Mouse (Mus musculus) liver, embryonic 14.5 days (tissue): ENCODE results near the gene Rcbtb1. TPM values are rescaled to one million over a fixed set of nuclear protein-coding genes. Genes with fewer than 3 reads are reported as not detected.

ENCODE experiments used
- ATAC-seq: fragments of 200-750 bp; cut with Nextera tagmentation; 2 replicates; pipeline ENCODE4 v1.8.0; 2017; ENCODE audit warnings: moderate number of reproducible peaks, mild to moderate bottlenecking, moderate library complexity; ENCODE audit not compliant: insufficient read depth
- DNase-seq, 3 experiments: peaks; one replicate each; pipeline ENCODE4 v3.0.0-alpha.2; 2012 to 2013; ENCODE audit warnings: low read depth in 3 of 3, low spot score in 3 of 3
- H3K27ac ChIP-seq: fragments of 300-500 bp; sonication (generic); 2 replicates; pipeline ENCODE4 v1.5.1; 2014; ENCODE audit warnings: moderate library complexity, mild to moderate bottlenecking, control low read depth, inconsistent platforms
- H3K27me3 ChIP-seq: fragments of 300-500 bp; sonication (generic); 2 replicates; pipeline ENCODE4 v1.6.1; 2014; ENCODE audit warnings: mild to moderate bottlenecking, low read length, moderate library complexity; ENCODE audit not compliant: control insufficient read depth, insufficient read depth
- H3K36me3 ChIP-seq: fragments of 300-500 bp; sonication (generic); replicated peaks from 2 replicates; pipeline ENCODE4 v1.6.1; 2014; ENCODE audit warnings: low read depth; ENCODE audit not compliant: control insufficient read depth, insufficient read depth
- H3K4me1 ChIP-seq, 2 experiments: fragments of 200-500 bp in 1 of 2; fragments of 300-500 bp in 1 of 2; sonication (generic) in 1 of 2; replicated peaks; 2 replicates each; pipeline ENCODE4 v1.6.1; 2012 to 2014; ENCODE audit warnings: antibody characterized with exemption in 1 of 2, inconsistent platforms in 1 of 2, low read length in 1 of 2; ENCODE audit not compliant: control insufficient read depth in 2 of 2, insufficient read depth in 2 of 2
- H3K4me2 ChIP-seq: fragments of 300-500 bp; sonication (generic); 2 replicates; pipeline ENCODE4 v1.6.1; 2014; ENCODE audit warnings: low read depth, mild to moderate bottlenecking, control low read depth, moderate library complexity
- H3K4me3 ChIP-seq, 2 experiments: fragments of 200-500 bp in 1 of 2; fragments of 300-500 bp in 1 of 2; sonication (generic) in 1 of 2; 2 replicates each; pipeline ENCODE4 v1.5.1; 2012 to 2014; ENCODE audit warnings: low read depth in 2 of 2, low read length in 2 of 2, mild to moderate bottlenecking in 2 of 2, control low read depth in 1 of 2, inconsistent platforms in 1 of 2, moderate library complexity in 1 of 2; ENCODE audit not compliant: insufficient read depth in 1 of 2
- H3K9ac ChIP-seq: fragments of 300-500 bp; sonication (generic); replicated peaks from 2 replicates; pipeline ENCODE4 v1.6.1; 2014; ENCODE audit warnings: mild to moderate bottlenecking, control low read depth, moderate library complexity
- H3K9me3 ChIP-seq: fragments of 300-500 bp; sonication (generic); 2 replicates; pipeline ENCODE4 v1.6.1; 2016; ENCODE audit warnings: low read length, mixed read lengths; ENCODE audit not compliant: control insufficient read depth
- CTCF ChIP-seq: IDR thresholded peaks from 2 replicates; pipeline ENCODE4 v1.5.1; 2016; ENCODE audit warnings: antibody characterized with exemption, low read depth, control low read depth
- EP300 ChIP-seq: IDR thresholded peaks from 2 replicates; pipeline ENCODE4 v1.6.1; 2016; ENCODE audit warnings: antibody characterized with exemption, low read depth
- WGBS: fragments of 180-500 bp; shearing (Covaris S2); extraction: QIAGEN DNeasy Blood & Tissue Kit; methylation state at CpG from one replicate; pipeline ENCODE4 v1.1.7; 2014; ENCODE audit not compliant: insufficient replicate concordance; 5-methylcytosine and 5-hydroxymethylcytosine counted together
- polyA plus RNA-seq, 2 experiments: library from polyadenylated mRNA; depleted of rRNA in 1 of 2; stranded (reverse) in 1 of 2; unstranded in 1 of 2; fragments of >200 nt; fragmentation: Nextera tagmentation in 1 of 2; extraction: Ambion mirVana in 1 of 2; gene quantifications; 2 replicates each; pipeline versions ENCODE4 v1.2.1 to v1.2.3; 2012 to 2014

Rcbtb1 gene
- polyA plus RNA-seq, 2 experiments, result 11.2 to 13.5 TPM

GRCm38 (mm10) chr14:59182732-59183131 is 18.3 kb upstream of the Rcbtb1 start:
- Histone ChIP-seq H3K36me3 (no peaks in the 10 kb centered on the region), H3K9me3 (no peaks in the 10 kb centered on the region), H3K4me3 (no peak overlapping the region), H3K4me2 (no peak overlapping the region), H3K4me1 (no peaks in the 10 kb centered on the region; a peak in 1 of 4 replicates), H3K9ac (no peak overlapping the region), H3K27ac (no peak overlapping the region), H3K27me3 (no peaks in the 10 kb centered on the region)
- no peak for DNase-seq
- no peak for TF ChIP-seq EP300
- TF ChIP-seq CTCF, result no peak
- WGBS, result 35% methylated on average over 2 of the region's 2 CpGs
- no peak for ATAC-seq

DNA sequence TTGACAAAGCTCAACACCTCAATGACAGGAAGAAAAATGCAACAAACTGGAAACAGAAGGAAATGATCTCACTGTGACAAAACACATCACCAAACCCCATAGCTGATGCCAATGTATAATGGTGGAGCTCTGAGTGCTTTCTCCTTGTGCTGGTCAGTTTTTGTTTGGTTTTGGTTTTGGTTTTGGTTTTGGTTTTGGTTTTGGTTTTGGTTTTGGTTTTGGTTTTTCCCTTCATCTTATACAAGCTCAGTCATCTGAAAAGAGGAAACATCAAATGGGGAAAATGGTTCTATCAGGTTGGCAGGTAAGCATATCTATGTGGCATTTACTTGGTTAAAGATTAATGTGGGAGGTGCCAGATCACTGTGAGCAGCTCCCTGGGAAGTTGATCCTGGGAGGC is 15.5 kb upstream of the Rcbtb1 start:
- no peak overlapping the region for H3K9ac ChIP-seq
- TF ChIP-seq CTCF (no peak), EP300 (no peak)
- no peaks in the 10 kb centered on the region for H3K36me3 ChIP-seq
- no peak for ATAC-seq
- no peak overlapping the region for H3K27ac ChIP-seq
- no peaks in the 10 kb centered on the region for H3K9me3 ChIP-seq
- no peak overlapping the region for H3K4me3 ChIP-seq
- H3K27me3 ChIP-seq, result no peaks in the 10 kb centered on the region
- no peak for DNase-seq
- no peak overlapping the region for H3K4me2 ChIP-seq
- no peaks in the 10 kb centered on the region; a peak in 1 of 4 replicates for H3K4me1 ChIP-seq

DNA sequence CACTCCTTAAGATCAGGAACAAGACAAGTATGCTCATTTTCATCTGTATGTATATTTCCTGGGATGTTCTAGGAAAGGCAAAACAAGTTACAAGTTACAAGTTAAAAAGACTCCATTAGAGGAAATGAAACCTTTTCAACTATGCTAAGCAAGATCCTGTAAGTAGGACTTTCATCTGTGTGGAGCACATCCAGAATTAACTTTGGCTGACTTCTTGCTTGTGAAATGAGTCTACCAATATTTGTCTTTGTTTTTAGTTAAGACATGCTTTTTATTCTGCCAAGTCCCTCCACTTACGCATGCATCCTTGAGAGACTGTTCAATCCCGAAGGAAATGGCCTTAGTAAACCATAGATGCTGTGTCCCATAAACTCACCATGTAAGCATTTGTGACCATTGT is 14.9 kb upstream of the Rcbtb1 start:
- H3K4me3 ChIP-seq, result no peak overlapping the region
- H3K36me3 ChIP-seq, result no peaks in the 10 kb centered on the region
- WGBS, result 57% methylated on average over 2 of the region's 2 CpGs
- H3K9ac ChIP-seq, result no peak overlapping the region
- no peak for TF ChIP-seq EP300
- no peak for TF ChIP-seq CTCF
- DNase-seq (no peak), ATAC-seq (no peak)
- H3K9me3 ChIP-seq, result no peaks in the 10 kb centered on the region
- no peaks in the 10 kb centered on the region for H3K27me3 ChIP-seq
- no peak overlapping the region for H3K27ac ChIP-seq
- no peaks in the 10 kb centered on the region; a peak in 1 of 4 replicates for H3K4me1 ChIP-seq
- H3K4me2 ChIP-seq, result no peak overlapping the region

DNA sequence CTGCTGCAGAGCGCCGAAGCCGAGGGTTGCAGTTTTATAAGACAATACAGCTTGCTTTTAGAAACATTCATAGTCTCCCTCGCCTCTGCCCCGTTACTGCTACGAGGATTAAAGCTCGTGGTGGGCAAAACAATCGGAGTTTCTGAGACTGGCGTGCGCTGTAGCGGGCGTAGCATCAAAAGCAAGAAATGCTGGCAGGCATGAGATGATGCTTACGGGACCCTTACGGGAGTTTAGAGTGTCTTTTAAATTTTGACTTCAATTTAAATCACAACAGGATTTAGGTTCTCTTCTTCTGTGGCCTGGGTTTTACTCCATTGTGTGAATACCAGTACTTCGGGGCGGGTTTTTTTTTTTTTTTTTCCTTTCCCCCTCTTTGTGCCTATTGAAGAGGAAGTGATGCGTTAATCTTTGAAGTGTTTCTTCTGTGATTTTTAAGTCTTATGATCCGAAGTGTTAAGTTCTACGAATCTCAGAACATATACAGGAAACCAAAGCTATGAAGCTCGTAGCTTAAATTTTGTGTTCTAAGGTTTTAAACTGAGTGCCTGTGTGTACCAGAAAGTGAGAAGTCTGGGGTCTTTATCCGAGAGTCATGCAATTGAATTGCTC is 701 bp downstream of the Rcbtb1 start:
- ATAC-seq, result peak; percentile 0; the same call in 1 of the 2 replicates
- 3% methylated on average over 21 of the region's 21 CpGs for WGBS
- H3K36me3 ChIP-seq, result no peaks in the 10 kb centered on the region

DNA sequence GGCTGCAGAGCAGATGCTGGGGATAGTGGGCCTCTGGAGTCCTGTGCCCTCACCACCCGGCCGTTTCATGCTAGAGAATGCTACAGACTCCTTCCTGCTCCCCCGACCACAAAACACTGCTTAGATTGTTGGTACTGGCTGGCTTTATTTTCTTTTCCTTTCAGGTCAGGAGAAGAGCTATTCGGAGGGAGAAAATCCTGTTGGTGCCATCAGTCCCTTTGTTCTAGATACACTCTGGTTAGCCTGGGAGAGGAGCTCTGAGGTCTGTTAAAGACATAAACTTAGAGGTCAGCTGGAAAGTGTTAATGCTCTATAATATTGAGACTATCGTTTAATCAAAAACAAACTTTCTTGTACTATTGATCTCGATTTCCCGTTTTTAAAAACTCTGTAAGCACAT is 4.5 kb downstream of the Rcbtb1 start:
- Histone ChIP-seq H3K4me3 (no peak overlapping the region), H3K27me3 (no peaks in the 10 kb centered on the region), H3K27ac (no peak overlapping the region), H3K9ac (no peak overlapping the region), H3K9me3 (no peaks in the 10 kb centered on the region), H3K36me3 (no peaks in the 10 kb centered on the region), H3K4me2 (no peak overlapping the region), H3K4me1 (peaks cover 0 to 17% of the 10 kb centered on the region in 2 experiments)
- TF ChIP-seq EP300 (no peak), CTCF (no peak)
- WGBS, result 53% methylated on average over 7 of the region's 7 CpGs
- DNase-seq, result no peak
- ATAC-seq, result no peak

More for the DNA sequence above, 701 bp downstream of the Rcbtb1 start:
- Histone ChIP-seq H3K27ac (peak overlapping the region; percentile 84), H3K9ac (peak overlapping the region; percentile 83), H3K4me1 (peaks cover 0 to 18% of the 10 kb centered on the region in 2 experiments), H3K4me3 (peak overlapping the region; percentile 80 to 94), H3K4me2 (peak overlapping the region; percentile 96), H3K9me3 (no peaks in the 10 kb centered on the region), H3K27me3 (no peaks in the 10 kb centered on the region)
- TF ChIP-seq EP300 (no peak), CTCF (no peak)
- DNase-seq, result no peak
